Mouse (Mus musculus): ENCODE data around the gene Gbf1. TPM values are rescaled to one million over a fixed set of nuclear protein-coding genes. Genes with fewer than 3 reads are reported as not detected.

The Gbf1 gene
- polyA plus RNA-seq, 1 experiment = 51.5 TPM

DNA sequence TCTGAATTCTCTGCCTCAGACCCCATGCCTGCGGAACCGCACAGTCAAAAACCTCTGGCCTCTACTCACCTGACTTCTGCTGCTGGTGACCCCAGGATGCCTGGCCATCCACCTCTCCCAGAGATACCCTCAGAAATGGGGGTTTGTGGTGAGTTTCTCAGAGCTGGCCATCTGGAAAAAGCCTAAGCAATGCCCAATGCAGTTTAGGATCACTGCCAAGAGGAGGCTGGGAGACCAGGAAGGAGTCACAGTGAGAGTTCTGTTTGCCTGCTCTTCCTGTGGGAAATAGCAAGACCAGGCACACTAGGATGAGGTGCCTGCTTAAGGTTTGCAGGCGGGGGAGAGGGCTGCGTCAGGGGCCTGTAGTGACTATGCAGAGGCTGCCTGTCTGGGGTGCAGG lies 132.4 kb downstream of the Gbf1 start:
- Histone ChIP-seq H3K9ac (ENCODE audit: low read depth, poor library complexity, severe bottlenecking) (no peak overlapping the region), H3K36me3 (ENCODE audit: control insufficient read depth, insufficient read depth, low read length, poor library complexity, severe bottlenecking) (no peaks in the 10 kb centered on the region; the same call in 1 of the 2 replicates), H3K27me3 (ENCODE audit: control insufficient read depth, insufficient read depth, low read length, poor library complexity, severe bottlenecking) (no peaks in the 10 kb centered on the region), H3K4me1 (ENCODE audit: control insufficient read depth, insufficient read depth, low read length) (no peaks in the 10 kb centered on the region), H3K27ac (ENCODE audit: insufficient read depth, low read length) (no peak overlapping the region), H3K9me3 (replicated peaks; ENCODE audit: control insufficient read depth, insufficient read depth, low read length, poor library complexity, severe bottlenecking) (no peaks in the 10 kb centered on the region), H3K4me3 (ENCODE audit: low read depth, low read length) (no peak overlapping the region)
- no peak for TF ChIP-seq POLR2A (IDR thresholded peaks at IDR 0.05; ENCODE audit: insufficient read depth, low read length)
- no peak for TF ChIP-seq CTCF (IDR thresholded peaks at IDR 0.05; ENCODE audit: low read depth, low read length)
- no peak for TF ChIP-seq EP300 (IDR thresholded peaks at IDR 0.05; ENCODE audit: insufficient read depth, low read depth, low read length)

GRCm38 (mm10) chr19:46285631-46286030 lies 133.3 kb downstream of the Gbf1 start:
- TF ChIP-seq CTCF (IDR thresholded peaks at IDR 0.05; ENCODE audit: low read depth, low read length) = no peak
- no peak for TF ChIP-seq POLR2A (IDR thresholded peaks at IDR 0.05; ENCODE audit: insufficient read depth, low read length)
- no peak for TF ChIP-seq EP300 (IDR thresholded peaks at IDR 0.05; ENCODE audit: insufficient read depth, low read depth, low read length)
- Histone ChIP-seq H3K27ac (ENCODE audit: insufficient read depth, low read length) (no peak overlapping the region), H3K36me3 (ENCODE audit: control insufficient read depth, insufficient read depth, low read length, poor library complexity, severe bottlenecking) (no peaks in the 10 kb centered on the region; the same call in 1 of the 2 replicates), H3K27me3 (ENCODE audit: control insufficient read depth, insufficient read depth, low read length, poor library complexity, severe bottlenecking) (no peaks in the 10 kb centered on the region), H3K9ac (ENCODE audit: low read depth, poor library complexity, severe bottlenecking) (no peak overlapping the region), H3K9me3 (replicated peaks; ENCODE audit: control insufficient read depth, insufficient read depth, low read length, poor library complexity, severe bottlenecking) (no peaks in the 10 kb centered on the region), H3K4me3 (ENCODE audit: low read depth, low read length) (no peak overlapping the region), H3K4me1 (ENCODE audit: control insufficient read depth, insufficient read depth, low read length) (no peaks in the 10 kb centered on the region)

GRCm38 (mm10) chr19:46286047-46286446 lies 133.7 kb downstream of the Gbf1 start:
- Histone ChIP-seq H3K27me3 (ENCODE audit: control insufficient read depth, insufficient read depth, low read length, poor library complexity, severe bottlenecking) (no peaks in the 10 kb centered on the region), H3K4me1 (ENCODE audit: control insufficient read depth, insufficient read depth, low read length) (no peaks in the 10 kb centered on the region), H3K27ac (ENCODE audit: insufficient read depth, low read length) (no peak overlapping the region), H3K4me3 (ENCODE audit: low read depth, low read length) (no peak overlapping the region), H3K9ac (ENCODE audit: low read depth, poor library complexity, severe bottlenecking) (no peak overlapping the region), H3K9me3 (replicated peaks; ENCODE audit: control insufficient read depth, insufficient read depth, low read length, poor library complexity, severe bottlenecking) (no peaks in the 10 kb centered on the region), H3K36me3 (ENCODE audit: control insufficient read depth, insufficient read depth, low read length, poor library complexity, severe bottlenecking) (no peaks in the 10 kb centered on the region; the same call in 1 of the 2 replicates)
- no peak for TF ChIP-seq EP300 (IDR thresholded peaks at IDR 0.05; ENCODE audit: insufficient read depth, low read depth, low read length)
- TF ChIP-seq CTCF (IDR thresholded peaks at IDR 0.05; ENCODE audit: low read depth, low read length) = no peak
- TF ChIP-seq POLR2A (IDR thresholded peaks at IDR 0.05; ENCODE audit: insufficient read depth, low read length) = no peak

DNA sequence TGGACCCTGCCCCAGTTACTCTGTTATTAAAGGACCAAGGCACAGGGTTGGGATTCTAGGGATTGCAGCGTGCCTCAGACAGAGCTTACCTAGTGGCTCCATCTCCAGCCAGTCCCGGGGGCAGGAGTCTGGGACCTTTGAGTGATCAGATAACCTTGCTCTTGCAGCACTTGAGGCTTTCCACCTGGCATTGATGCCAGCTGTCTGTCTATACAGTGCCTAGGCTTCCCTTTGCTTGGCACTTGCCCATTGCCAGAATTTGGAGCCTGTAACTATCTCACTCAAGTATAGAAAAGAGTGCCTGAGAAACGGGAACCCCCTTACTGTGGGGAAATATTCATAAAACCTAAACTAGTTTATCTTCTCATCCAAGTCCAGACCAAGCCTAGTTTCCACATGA lies 134.6 kb downstream of the Gbf1 start:
- H3K27ac ChIP-seq (ENCODE audit: insufficient read depth, low read length) = no peak overlapping the region
- TF ChIP-seq EP300 (IDR thresholded peaks at IDR 0.05; ENCODE audit: insufficient read depth, low read depth, low read length) (no peak), POLR2A (IDR thresholded peaks at IDR 0.05; ENCODE audit: insufficient read depth, low read length) (no peak), CTCF (IDR thresholded peaks at IDR 0.05; ENCODE audit: low read depth, low read length) (no peak)

DNA sequence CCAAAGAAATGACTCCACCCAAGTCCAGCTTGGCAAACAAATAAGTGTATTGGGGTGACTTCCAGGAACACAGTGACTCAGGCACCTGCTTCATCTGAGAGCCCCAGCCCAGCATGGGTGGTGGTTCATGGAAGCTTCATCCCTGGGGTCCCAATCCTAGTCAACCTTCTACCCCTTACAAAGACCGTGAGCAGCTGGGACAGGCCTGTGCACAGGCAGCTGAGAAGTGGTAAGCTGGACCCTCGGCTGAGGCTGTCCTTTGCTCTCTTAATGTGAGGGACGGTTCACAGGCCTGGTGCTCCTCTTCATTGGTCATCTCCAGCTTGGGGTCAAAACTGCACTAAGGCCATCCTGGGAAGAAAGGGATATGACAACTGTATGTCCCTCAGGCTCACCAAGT lies 135.3 kb downstream of the Gbf1 start:
- Histone ChIP-seq H3K36me3 (ENCODE audit: control insufficient read depth, insufficient read depth, low read length, poor library complexity, severe bottlenecking) (no peaks in the 10 kb centered on the region; the same call in 1 of the 2 replicates), H3K4me1 (ENCODE audit: control insufficient read depth, insufficient read depth, low read length) (no peaks in the 10 kb centered on the region), H3K4me3 (ENCODE audit: low read depth, low read length) (no peak overlapping the region), H3K9ac (ENCODE audit: low read depth, poor library complexity, severe bottlenecking) (no peak overlapping the region), H3K9me3 (replicated peaks; ENCODE audit: control insufficient read depth, insufficient read depth, low read length, poor library complexity, severe bottlenecking) (no peaks in the 10 kb centered on the region), H3K27ac (ENCODE audit: insufficient read depth, low read length) (no peak overlapping the region), H3K27me3 (ENCODE audit: control insufficient read depth, insufficient read depth, low read length, poor library complexity, severe bottlenecking) (no peaks in the 10 kb centered on the region; the same call in 1 of the 2 replicates)
- TF ChIP-seq EP300 (IDR thresholded peaks at IDR 0.05; ENCODE audit: insufficient read depth, low read depth, low read length) (no peak), CTCF (IDR thresholded peaks at IDR 0.05; ENCODE audit: low read depth, low read length) (no peak), POLR2A (IDR thresholded peaks at IDR 0.05; ENCODE audit: insufficient read depth, low read length) (no peak)

More for the DNA sequence above, 134.6 kb downstream of the Gbf1 start:
- Histone ChIP-seq H3K36me3 (ENCODE audit: control insufficient read depth, insufficient read depth, low read length, poor library complexity, severe bottlenecking) (no peaks in the 10 kb centered on the region; the same call in 1 of the 2 replicates), H3K9me3 (replicated peaks; ENCODE audit: control insufficient read depth, insufficient read depth, low read length, poor library complexity, severe bottlenecking) (no peaks in the 10 kb centered on the region), H3K9ac (ENCODE audit: low read depth, poor library complexity, severe bottlenecking) (no peak overlapping the region), H3K4me3 (ENCODE audit: low read depth, low read length) (no peak overlapping the region), H3K4me1 (ENCODE audit: control insufficient read depth, insufficient read depth, low read length) (no peaks in the 10 kb centered on the region), H3K27me3 (ENCODE audit: control insufficient read depth, insufficient read depth, low read length, poor library complexity, severe bottlenecking) (no peaks in the 10 kb centered on the region)

DNA sequence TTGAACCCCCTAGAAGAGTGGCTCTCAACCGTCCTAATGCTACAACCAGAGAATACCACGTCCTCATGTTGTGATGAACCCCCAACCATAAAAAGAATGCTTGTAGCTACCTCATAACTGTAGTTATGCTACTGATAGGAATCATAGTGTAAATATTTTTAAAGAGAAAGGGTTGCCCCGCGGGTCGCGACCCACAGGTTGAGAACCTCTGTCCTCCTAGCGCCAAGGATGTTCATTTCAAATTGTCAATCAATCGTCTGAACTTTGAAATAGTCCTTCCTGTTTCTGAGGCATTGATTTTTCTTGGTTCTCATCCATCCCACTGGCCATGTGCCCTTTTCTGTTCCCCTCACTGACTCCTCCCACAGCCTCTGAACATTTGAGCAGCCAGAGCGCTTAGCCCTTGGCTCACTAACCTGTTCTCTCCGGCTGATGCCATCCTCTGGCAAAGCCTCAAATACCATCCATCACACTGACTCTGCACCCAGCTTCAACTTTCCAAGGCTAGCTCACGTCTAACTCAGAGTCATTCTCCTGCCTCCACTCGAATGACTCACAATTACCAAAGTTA lies 138.3 kb downstream of the Gbf1 start:
- no peak overlapping the region for H3K4me3 ChIP-seq (ENCODE audit: low read depth, low read length)
- H3K9ac ChIP-seq (ENCODE audit: low read depth, poor library complexity, severe bottlenecking) = no peak overlapping the region
- no peaks in the 10 kb centered on the region for H3K9me3 ChIP-seq (replicated peaks; ENCODE audit: control insufficient read depth, insufficient read depth, low read length, poor library complexity, severe bottlenecking)
- no peak overlapping the region for H3K27ac ChIP-seq (ENCODE audit: insufficient read depth, low read length)
- H3K4me1 ChIP-seq (ENCODE audit: control insufficient read depth, insufficient read depth, low read length) = no peaks in the 10 kb centered on the region
- H3K27me3 ChIP-seq (ENCODE audit: control insufficient read depth, insufficient read depth, low read length, poor library complexity, severe bottlenecking) = no peaks in the 10 kb centered on the region; the same call in 1 of the 2 replicates
- no peaks in the 10 kb centered on the region for H3K36me3 ChIP-seq (ENCODE audit: control insufficient read depth, insufficient read depth, low read length, poor library complexity, severe bottlenecking)
- TF ChIP-seq EP300 (IDR thresholded peaks at IDR 0.05; ENCODE audit: insufficient read depth, low read depth, low read length) (no peak), POLR2A (IDR thresholded peaks at IDR 0.05; ENCODE audit: insufficient read depth, low read length) (no peak), CTCF (IDR thresholded peaks at IDR 0.05; ENCODE audit: low read depth, low read length) (no peak)

All from ES-Bruce4 (cell line).